Mouse (Mus musculus): Measurements from ENCODE around the gene Arhgap24.
A peak's percentile ranks its signal among the peaks of the same experiment; 100 is the strongest.
"Not testable (repeated sequence)": the region's sequence is repeated elsewhere in the genome, so short reads cannot be mapped to it uniquely, and the experiment has no call there.

Arhgap24 gene

DNA sequence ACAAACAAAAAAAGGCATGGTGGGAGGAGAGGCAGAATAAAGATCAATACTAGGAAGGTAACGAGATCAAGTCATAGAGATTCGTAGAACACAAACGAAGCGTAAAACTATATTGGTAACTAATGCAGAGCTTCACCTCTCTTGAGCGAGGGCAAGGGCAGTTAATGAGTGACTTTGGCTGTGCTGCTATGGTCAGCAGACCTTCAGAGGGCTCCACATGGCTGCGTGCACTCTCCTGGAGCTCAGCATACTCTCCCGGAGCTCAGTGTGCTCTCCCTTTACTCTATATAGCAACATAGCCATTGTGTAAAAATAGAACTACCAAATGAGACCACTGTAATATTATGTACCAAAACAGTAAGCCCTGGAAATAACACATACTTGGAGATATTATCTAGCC lies 336.4 kb downstream of the Arhgap24 start:
- peak; percentile 88 for DNase-seq

GRCm38 (mm10) chr5:102825538-102825937 lies 344.3 kb downstream of the Arhgap24 start:
- peak; percentile 78 for DNase-seq

GRCm38 (mm10) chr5:102839071-102839470 lies 357.9 kb downstream of the Arhgap24 start:
- DNase-seq = no peak

- DNase-seq = peak; percentile 89
Measured at GRCm38 (mm10) chr5:102843934-102844709, 362.9 kb downstream of the Arhgap24 start.

DNA sequence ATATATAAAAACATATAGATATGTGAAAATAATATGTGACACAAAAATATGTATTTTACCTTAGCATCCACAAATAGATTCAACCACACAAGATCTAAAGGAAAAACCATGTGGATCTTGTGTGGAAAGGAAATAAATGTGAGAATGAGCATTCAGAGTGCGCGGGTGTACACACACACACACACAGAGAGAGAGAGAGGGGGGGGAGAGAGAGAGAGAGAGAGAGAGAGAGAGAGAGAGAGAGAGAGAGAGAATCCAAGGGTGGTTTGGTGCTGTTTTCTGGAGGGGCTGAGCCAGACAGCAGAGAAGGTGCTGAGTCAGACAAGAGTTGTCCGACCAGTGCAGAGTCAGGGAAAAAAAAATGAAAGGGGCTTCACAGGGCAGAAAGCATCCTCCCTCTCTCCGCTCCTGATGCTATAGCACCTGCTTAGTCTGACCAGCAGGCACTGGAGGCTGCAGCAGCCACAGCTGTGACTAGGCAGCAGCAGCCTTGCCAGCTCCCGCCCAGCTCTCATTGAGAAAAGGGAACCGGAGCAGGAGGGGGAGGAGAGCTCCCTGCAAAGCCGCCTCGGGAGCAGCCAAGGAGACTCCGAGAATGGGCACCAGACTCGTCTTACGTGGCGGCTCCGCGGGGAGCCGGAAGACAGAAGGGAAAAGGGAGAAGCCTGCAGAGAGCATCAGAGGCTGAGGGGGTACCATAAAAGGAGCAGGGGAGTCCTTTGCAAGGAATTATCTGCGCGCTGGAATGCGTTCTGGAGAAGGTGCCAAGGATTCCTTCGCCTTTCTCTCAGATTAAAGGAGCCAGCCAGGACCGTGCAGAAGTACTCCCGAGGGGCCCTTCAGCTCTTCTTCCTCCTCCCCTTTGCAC lies 363.8 kb downstream of the Arhgap24 start:
- DNase-seq = peak; percentile 89

DNA sequence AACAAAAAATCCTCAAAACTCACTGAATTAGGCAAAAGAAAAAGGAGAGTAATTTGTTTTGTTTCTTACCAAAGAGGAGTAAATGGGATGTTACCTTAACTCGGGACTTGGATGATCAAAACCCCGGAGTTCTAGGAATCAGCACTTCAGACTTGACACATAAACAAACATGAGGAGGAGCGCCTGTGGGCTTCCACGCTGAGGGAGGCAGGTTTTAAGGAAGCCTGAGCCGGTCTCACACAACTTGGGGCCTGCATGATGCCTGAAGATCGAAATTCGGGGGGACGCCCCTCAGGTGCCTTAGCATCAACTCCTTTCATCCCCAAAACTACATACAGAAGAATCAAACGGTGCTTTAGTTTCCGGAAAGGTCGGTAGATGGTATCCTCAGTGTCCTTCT lies 364.6 kb downstream of the Arhgap24 start:
- DNase-seq = no peak

DNA sequence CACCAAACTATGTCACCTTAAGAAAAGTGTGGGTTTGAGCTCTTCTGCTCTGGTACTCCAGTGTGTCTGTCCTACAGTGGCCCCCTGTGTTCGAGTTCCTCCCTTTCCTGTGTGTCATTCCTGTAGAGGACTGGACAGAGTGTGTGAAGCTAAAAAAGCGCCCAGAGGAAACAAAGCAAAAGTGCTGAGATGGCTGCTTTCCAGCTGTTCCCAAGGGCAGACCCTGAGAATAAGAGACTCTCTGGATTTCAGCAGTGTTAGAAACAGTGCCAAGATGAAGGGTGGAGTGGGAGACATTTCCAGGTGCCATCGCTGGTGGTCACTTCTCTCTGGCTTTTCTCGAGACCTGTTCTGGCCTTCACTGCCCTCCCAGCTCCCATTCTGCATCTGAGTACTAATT lies 366.7 kb downstream of the Arhgap24 start:
- peak; percentile 59 for DNase-seq

DNA sequence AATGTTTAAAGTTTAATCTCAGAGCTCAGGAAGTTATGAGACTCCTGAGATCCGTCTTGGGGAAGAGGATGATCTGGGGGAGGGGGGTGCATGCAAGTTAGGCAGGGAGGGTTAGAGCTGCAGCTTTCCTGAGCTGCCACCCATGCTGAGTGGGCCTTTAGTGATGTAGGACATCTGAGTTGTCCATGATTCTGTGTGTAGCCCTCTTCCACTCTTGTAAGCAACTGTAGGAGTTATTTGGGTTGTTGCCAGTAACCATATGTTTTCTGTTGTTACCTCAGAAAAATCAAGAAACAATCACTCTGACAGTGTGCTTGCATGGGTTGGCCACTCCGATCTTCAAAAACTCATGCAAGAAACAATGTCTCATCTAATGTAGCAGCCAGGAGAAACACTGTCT lies 370.6 kb downstream of the Arhgap24 start:
- no peak for DNase-seq

GRCm38 (mm10) chr5:102853750-102854149 lies 372.6 kb downstream of the Arhgap24 start:
- DNase-seq = no peak

GRCm38 (mm10) chr5:102855805-102856204 lies 374.6 kb downstream of the Arhgap24 start:
- peak; percentile 74 for DNase-seq

DNA sequence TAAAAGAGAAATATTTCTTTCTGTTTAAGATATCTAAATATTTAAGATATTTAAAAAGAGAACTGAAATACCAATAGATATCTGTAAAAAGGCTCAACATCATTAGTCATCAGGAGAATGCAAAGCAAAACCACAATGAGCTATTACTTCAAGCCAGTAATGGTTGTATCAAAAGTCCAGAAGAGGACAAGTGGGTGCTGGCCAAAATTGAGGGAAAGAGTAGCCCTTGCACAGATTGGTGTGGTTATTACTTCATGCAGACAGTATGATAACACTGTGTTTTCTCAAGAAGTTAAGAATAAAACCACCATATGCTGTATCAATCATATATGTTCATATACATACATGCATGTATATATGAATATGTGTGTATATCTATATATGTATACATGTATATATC lies 376.9 kb downstream of the Arhgap24 start:
- no peak for DNase-seq

- no peak for DNase-seq
Measured at GRCm38 (mm10) chr5:102859749-102860148, 378.6 kb downstream of the Arhgap24 start.

DNA sequence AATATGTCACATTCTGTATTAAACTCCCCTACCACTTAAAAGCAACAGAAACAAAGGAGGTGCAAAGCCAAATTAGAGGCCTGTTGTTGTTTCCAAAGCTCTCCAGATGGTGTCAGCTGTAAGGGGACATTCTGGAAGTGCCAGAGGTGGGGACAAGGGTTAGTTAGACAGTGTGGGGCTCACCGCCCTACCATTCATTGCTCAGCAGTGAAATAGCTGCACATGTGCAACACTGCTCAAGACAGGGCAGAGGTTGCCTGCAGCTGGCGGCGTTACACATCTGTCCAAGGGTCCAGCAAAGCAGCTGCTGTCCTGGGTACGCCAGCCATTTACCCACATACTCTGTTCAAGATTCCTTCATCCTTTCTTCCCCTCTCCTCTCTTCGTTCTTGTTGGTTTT lies 387.0 kb downstream of the Arhgap24 start:
- DNase-seq = peak; percentile 61

DNA sequence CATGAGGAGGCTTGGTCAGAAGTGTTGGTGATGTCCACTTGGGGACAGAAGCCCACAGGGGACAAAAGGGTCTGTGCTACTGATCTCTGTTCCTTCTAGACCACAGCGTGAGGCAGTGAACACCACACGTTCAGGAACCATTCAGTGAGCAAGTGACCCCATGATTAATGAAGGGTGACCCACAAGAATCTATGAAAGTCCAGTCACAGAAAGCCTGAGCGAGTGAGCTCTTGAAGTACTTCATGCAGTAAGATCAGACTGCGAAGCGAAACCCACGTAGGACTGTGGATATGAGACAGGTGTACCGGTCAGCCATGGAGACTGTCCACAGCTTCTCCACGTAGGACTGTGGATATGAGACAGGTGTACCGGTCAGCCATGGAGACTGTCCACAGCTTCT lies 391.8 kb downstream of the Arhgap24 start:
- DNase-seq = not testable (repeated sequence)

DNA sequence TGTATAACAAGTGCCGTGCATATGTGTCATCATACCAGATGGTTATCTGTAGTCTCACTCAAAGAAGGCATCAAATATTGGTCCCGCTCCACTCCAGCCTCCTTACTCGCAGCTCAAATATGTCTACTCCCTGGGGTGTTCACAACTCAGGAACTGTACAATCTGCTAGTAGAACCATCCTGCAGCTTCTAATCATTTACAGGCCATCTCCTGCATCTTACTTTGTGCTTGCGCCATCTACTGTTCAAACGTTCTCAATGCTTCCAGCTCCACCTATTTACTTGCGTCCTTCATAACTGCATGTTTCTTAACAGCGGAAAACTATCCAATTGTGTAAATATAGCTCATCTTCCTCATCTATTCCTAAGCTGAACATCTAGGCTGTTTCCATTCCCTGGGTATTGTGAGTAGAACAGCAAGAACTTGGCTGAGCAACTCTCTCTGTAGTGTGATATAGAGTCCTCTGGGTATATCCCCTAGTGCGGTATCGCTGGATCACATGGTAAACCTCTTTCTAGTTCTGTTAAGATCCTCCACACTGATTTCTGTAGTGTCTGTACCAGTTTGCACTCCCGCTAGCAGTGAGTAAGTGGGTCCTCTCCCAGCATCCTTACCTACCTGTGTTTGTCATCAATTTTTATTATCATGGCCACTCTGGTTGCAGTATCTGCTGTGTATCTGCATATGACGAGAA lies 393.6 kb downstream of the Arhgap24 start:
- DNase-seq = peak; percentile 81

- no peak for DNase-seq
Measured at GRCm38 (mm10) chr5:102875628-102876027, 394.4 kb downstream of the Arhgap24 start.

- no peak for DNase-seq
Measured at GRCm38 (mm10) chr5:102888482-102889162, 407.4 kb downstream of the Arhgap24 start.

GRCm38 (mm10) chr5:102889163-102889488 lies 407.9 kb downstream of the Arhgap24 start:
- no peak for DNase-seq

- no peak for DNase-seq
Measured at GRCm38 (mm10) chr5:102892226-102892625, 411.0 kb downstream of the Arhgap24 start.

DNA sequence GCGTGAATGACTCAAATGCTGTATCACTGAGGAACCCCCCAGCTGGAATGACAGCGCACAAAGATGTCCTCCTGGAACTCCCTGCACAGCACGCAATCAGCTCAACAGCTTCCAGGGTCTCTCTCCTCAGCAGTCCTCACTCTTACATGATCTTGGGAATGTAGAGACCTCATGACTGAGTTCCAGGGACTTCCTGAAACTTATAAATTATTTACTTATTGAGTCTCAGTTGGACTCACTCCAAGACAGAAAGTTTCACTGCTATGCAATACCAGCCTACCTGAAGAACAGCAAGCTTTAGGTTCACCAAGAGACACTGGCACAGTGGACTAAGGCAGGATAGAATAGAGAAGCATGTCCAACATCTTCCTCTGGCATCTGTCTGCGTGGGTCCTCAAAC lies 417.1 kb downstream of the Arhgap24 start:
- DNase-seq = peak; percentile 56

GRCm38 (mm10) chr5:102899680-102900215 lies 418.6 kb downstream of the Arhgap24 start:
- no peak for DNase-seq

DNA sequence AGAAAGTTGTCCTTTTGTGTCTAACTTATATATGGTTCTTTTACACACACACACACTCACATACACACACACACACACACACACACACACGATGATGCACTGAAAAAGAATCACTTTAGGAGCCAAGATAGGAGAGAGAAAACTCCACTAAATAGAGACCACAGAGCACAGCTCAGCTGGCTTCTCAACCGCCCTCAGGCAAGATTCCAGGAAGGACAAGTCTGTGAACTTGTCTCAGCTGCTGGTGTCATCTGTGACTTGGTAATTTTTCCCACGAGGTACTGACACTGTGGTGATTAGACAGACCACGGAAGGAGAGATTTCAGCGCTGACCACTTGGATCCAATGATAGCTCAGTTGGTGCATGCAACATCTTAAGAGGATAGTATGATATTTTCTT lies 420.0 kb downstream of the Arhgap24 start:
- no peak for DNase-seq

- peak; percentile 83 for DNase-seq
Measured at GRCm38 (mm10) chr5:102903487-102903886, 422.3 kb downstream of the Arhgap24 start.
